In the genomic region with DNA sequence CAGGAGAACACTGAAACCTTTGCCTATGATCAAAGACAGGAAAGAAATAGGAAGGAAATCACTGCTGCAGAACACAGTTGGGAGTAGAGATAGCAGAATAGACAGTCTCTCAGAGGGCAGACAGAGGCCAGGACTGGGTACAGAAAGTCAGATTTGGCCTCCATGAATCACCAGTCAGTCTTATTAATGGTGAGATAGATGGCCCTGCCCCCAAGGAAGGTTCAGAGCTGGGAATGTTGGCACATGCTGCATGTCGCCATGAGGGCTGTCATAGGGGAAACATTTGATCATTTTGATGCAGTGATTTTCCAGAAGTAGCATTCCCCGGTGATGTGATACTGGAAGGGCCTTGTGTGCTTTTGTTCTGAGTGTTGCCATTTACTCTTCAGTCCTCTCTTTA, we compare ENCODE assay signal across 12 mouse cellular contexts. TPM values are rescaled to one million over a fixed set of nuclear protein-coding genes. Genes with fewer than 3 reads are reported as not detected.
DNase-seq lines count a peak whose midpoint lies in the region; ATAC-seq and TF ChIP-seq lines count a peak whose summit lies in the region.
"Had no signal": no experiment of that assay in that cellular context is flagged by ENCODE, and none has a peak within 500 bp of the region (broad histone marks: within the 10 kb centered on the region; RNA-seq: fewer than 3 reads in every experiment).

No protein-coding gene starts in this region.

- H3K4me1 ChIP-seq in kidney, embryonic 15.5 days, result no peaks in the 10 kb centered on the region
- peaks cover 14% of the 10 kb centered on the region for H3K4me1 ChIP-seq in brown adipose tissue, adult 24 weeks (ENCODE audit: control insufficient read depth, insufficient read depth, insufficient read length, low read length)

- no peak overlapping the region for H3K4me3 ChIP-seq in gastrocnemius, adult 2 months
- no peak overlapping the region for H3K4me3 ChIP-seq in kidney, embryonic 15.5 days (replicated peaks)
- no peak overlapping the region for H3K4me3 ChIP-seq in brown adipose tissue, adult 24 weeks (ENCODE audit: insufficient read depth, low read depth, low read length)
- H3K4me3 ChIP-seq: liver, embryonic 13.5 days had no signal

- no peak for ATAC-seq in kidney, embryonic 15.5 days (replicated peaks; ENCODE audit: low FRiP score)

- H3K9ac ChIP-seq in kidney, embryonic 15.5 days, result no peak overlapping the region
- H3K9ac ChIP-seq: liver, embryonic 13.5 days had no signal

- 83% methylated on average over 2 of the region's 2 CpGs for WGBS in kidney, embryonic 15.5 days

- intact Hi-C loops in gastrocnemius, adult 2 months (cut with DNase I), result no loop called here
- intact Hi-C loops in gastrocnemius, postnatal 14 days (cut with DNase I; ENCODE audit: low total_unique reads), result no loop called here

- H3K27me3 ChIP-seq in kidney, embryonic 15.5 days, result no peaks in the 10 kb centered on the region
- H3K27me3 ChIP-seq: liver, embryonic 13.5 days had no signal

- peak overlapping the region; percentile 13; the same call in 1 of the 2 replicates for H3K27ac ChIP-seq in gastrocnemius, adult 2 months
- no peak overlapping the region for H3K27ac ChIP-seq in kidney, embryonic 15.5 days
- H3K27ac ChIP-seq in brown adipose tissue, adult 24 weeks (replicated peaks; ENCODE audit: low read depth, low read length), result peak overlapping the region; percentile 33; the same call in 1 of the 2 replicates
- H3K27ac ChIP-seq: liver, embryonic 13.5 days had no signal

- peaks cover 35% of the 10 kb centered on the region for H3K36me3 ChIP-seq in kidney, embryonic 15.5 days

- no peak for DNase-seq in gastrocnemius, adult 2 months
- no peak for DNase-seq in gastrocnemius, postnatal 14 days
- peak; percentile 11 for DNase-seq in kidney, adult 18-20 months
- DNase-seq in Muller cell, postnatal 12 days (ENCODE audit: inconsistent ontology term), result peak; percentile 16
- no peak for DNase-seq in MN1 (ENCODE audit: low spot score)
- DNase-seq in yolk sac, embryonic 10.5 days (ENCODE audit: low spot score), result no peak
- DNase-seq: layer of hippocampus, adult 9-11 months; liver, embryonic 13.5 days; midbrain, embryonic 14.5 days had no signal

- no peak overlapping the region for H3K4me2 ChIP-seq in kidney, embryonic 15.5 days
- H3K4me2 ChIP-seq: liver, embryonic 13.5 days had no signal

- TF ChIP-seq CTCF in gastrocnemius, adult 2 months (IDR thresholded peaks at IDR 0.05), result no peak

- H3K9me3 ChIP-seq in kidney, embryonic 15.5 days (replicated peaks), result no peaks in the 10 kb centered on the region
- H3K9me3 ChIP-seq: G1E; liver, embryonic 13.5 days had no signal

RNA-seq across cellular contexts. Expression of a gene that starts 31.5 kb away (rescaled TPM):
- total RNA-seq in gastrocnemius, adult 2 months (2021), result 10 to 100 TPM; 25.3 to 28.6 TPM
- total RNA-seq in gastrocnemius, postnatal 14 days (2021), result 10 to 100 TPM; 22.7 to 23.4 TPM
- 40.0 and 42.9 TPM in 2 replicates for polyA plus RNA-seq in kidney, embryonic 15.5 days (2015; fragmentation: Nextera tagmentation; extraction: Ambion mirVana)
- polyA plus RNA-seq in brown adipose tissue, adult 24 weeks (2012; ENCODE audit: insufficient read depth, insufficient read length, missing spikeins), result 30.8 and 41.0 TPM in 2 replicates

Comparison
In these comparisons a context has a peak if more than half of its experiments do, and no peak if none do; other contexts are left out.
1. DNase-seq: peak in kidney, adult 18-20 months (single experiment) and Muller cell, postnatal 12 days (single experiment); none in gastrocnemius, adult 2 months (single experiment), gastrocnemius, postnatal 14 days (single experiment), MN1 (single experiment) and yolk sac, embryonic 10.5 days (single experiment).